Mouse (Mus musculus): ENCODE results near the gene Smim22. TPM values are rescaled to one million over a fixed set of nuclear protein-coding genes. Genes with fewer than 3 reads are reported as not detected.

Smim22 gene
- total RNA-seq, 1 experiment, result 1.9 TPM

DNA sequence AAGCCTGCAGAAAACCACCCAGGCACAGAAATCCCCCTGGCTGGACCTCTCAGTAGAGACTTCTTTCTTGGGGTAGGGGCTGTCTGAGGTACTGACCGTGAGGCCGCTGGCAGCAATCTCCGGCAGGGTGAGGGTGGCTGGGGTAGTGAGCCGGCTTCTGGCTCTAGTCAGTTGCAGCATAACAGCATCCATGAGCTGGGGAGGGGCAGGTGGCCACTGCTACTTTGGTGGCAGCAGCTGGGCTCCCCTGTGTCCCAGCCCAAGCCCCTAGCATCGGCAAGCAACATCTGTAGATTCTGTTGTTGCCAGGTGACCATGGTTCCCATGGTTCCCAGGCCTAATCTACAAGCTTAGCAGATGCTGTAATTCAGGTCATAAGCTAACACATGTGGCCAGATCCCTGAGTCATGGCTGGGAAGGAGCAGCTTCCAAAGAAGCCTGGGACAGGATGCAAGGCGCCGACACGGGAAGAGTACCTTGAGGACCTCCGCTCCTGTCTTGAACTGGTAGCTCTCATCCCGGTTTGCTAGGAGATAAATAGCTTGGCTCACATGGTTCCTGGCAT, 3.4 kb downstream of the Smim22 start:
- no peaks in the 10 kb centered on the region for H3K9me3 ChIP-seq (ENCODE audit: control insufficient read depth, insufficient read depth, low read depth, low read length)
- no peak overlapping the region for H3K9ac ChIP-seq (ENCODE audit: insufficient read depth, low read depth, low read length, poor library complexity, severe bottlenecking)
- no peak overlapping the region for H3K27ac ChIP-seq (ENCODE audit: insufficient read depth, low read depth, low read length, poor library complexity, severe bottlenecking)
- in situ Hi-C loops (cut with MboI; ENCODE audit: low sequenced_read_pairs in 2 of 2, unreplicated experiment in 2 of 2), result no loop called here
- DNase-seq (ENCODE audit: low read depth, low spot score), result no peak
- no peak overlapping the region for H3K4me3 ChIP-seq (ENCODE audit: insufficient read depth in 1 of 2, low read depth in 1 of 2, low read length in 2 of 2, poor library complexity in 1 of 2, severe bottlenecking in 1 of 2)
- peaks cover 11 to 30% of the 10 kb centered on the region in 2 experiments for H3K4me1 ChIP-seq (ENCODE audit: control insufficient read depth in 2 of 2, insufficient read depth in 2 of 2, low read length in 2 of 2, poor library complexity in 1 of 2)
- TF ChIP-seq MAFK (IDR thresholded peaks at IDR 0.05; ENCODE audit: insufficient read depth, low read depth, low read length), result no peak
- no peak for TF ChIP-seq CHD2 (IDR thresholded peaks at IDR 0.05; ENCODE audit: low read depth, low read length)
- no peak for TF ChIP-seq HCFC1 (IDR thresholded peaks at IDR 0.05; ENCODE audit: borderline replicate concordance, insufficient read depth, low read length)
- no peak for TF ChIP-seq ZC3H11A (IDR thresholded peaks at IDR 0.05; ENCODE audit: borderline replicate concordance, low read depth, low read length)
- no peak for TF ChIP-seq ZNF384 (IDR thresholded peaks at IDR 0.05; ENCODE audit: low read depth, low read length)
- H3K36me3 ChIP-seq (ENCODE audit: control insufficient read depth, insufficient read depth, low read length, poor library complexity, severe bottlenecking), result peaks cover 23% of the 10 kb centered on the region

DNA sequence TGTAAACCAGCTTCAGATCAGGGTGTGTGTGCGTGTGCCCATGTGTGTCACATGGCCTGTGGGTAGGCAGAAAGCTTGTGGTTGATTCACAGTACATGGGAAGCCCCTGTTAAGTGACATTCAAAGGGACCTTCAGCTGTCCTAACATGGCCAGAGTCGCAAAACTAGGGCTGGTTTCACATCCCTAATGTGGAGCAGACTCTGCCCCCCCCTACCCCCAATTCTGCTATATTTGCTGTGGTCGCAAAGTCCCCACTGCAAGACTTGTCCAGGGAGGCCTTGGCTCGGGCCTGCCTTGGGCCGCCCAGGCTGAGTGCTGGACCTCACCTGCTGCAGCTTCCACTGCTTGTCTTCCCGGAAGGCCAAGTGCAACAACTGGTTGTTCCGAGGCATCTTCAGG, 4.2 kb downstream of the Smim22 start:
- in situ Hi-C loops (cut with MboI; ENCODE audit: low sequenced_read_pairs in 2 of 2, unreplicated experiment in 2 of 2), result no loop called here
- Histone ChIP-seq H3K36me3 (ENCODE audit: control insufficient read depth, insufficient read depth, low read length, poor library complexity, severe bottlenecking) (peaks cover 30% of the 10 kb centered on the region), H3K4me3 (ENCODE audit: insufficient read depth in 1 of 2, low read depth in 1 of 2, low read length in 2 of 2, poor library complexity in 1 of 2, severe bottlenecking in 1 of 2) (no peak overlapping the region), H3K4me1 (ENCODE audit: control insufficient read depth in 2 of 2, insufficient read depth in 2 of 2, low read length in 2 of 2, poor library complexity in 1 of 2) (peaks cover 11 to 30% of the 10 kb centered on the region in 2 experiments), H3K9ac (ENCODE audit: insufficient read depth, low read depth, low read length, poor library complexity, severe bottlenecking) (no peak overlapping the region), H3K9me3 (ENCODE audit: control insufficient read depth, insufficient read depth, low read depth, low read length) (no peaks in the 10 kb centered on the region), H3K27ac (ENCODE audit: insufficient read depth, low read depth, low read length, poor library complexity, severe bottlenecking) (no peak overlapping the region)
- DNase-seq (ENCODE audit: low read depth, low spot score), result no peak
- no peak for TF ChIP-seq HCFC1 (IDR thresholded peaks at IDR 0.05; ENCODE audit: borderline replicate concordance, insufficient read depth, low read length)
- no peak for TF ChIP-seq MAFK (IDR thresholded peaks at IDR 0.05; ENCODE audit: insufficient read depth, low read depth, low read length)
- TF ChIP-seq ZC3H11A (IDR thresholded peaks at IDR 0.05; ENCODE audit: borderline replicate concordance, low read depth, low read length), result no peak
- no peak for TF ChIP-seq ZNF384 (IDR thresholded peaks at IDR 0.05; ENCODE audit: low read depth, low read length)
- no peak for TF ChIP-seq CHD2 (IDR thresholded peaks at IDR 0.05; ENCODE audit: low read depth, low read length)

DNA sequence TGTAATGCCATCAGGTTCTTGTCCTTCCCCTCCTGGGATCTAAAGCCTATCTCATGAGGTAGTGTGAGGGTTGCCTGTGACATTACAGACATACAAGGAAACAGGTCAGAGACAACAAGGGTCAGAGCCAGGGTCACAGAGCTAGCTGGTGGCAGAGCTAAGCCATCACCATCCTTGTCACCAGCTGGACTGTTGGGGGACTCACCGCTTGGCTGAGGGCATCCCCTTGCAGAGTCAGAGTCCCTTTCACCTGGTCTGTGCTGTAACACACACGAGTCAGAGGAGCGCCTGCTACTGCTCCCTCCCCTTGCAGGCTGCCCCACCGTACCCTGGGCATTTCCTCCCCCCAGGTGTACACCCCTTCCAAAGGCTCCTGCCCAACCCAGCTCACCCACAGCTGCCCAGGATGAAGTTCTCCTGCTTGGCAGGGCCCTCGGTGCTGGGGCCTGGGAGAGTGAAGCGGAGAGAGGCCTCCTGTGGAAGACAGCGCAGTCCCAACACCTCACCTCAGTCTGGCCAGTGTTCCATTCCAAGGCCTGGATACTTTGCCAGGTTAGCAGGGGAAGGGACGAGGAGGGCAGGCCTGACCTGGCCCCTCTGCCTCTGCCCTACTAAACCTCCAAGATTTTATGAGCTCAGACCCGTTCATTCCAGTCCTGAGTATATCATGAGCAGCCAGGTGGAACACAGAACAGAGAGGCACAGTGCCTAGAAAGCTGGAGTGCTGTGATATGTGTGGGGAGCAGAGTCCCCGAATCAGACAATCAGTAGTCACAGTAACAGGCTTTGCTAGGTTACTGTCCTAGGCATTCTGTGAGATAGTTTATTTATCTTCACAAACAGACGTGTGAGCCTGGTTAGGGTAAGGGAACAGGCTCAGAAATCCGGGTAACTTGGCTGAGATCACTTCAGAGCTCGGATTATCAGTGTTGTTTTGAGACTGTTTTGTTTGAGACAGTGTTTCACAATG, 5.2 kb downstream of the Smim22 start:
- no peak overlapping the region for H3K27ac ChIP-seq (ENCODE audit: insufficient read depth, low read depth, low read length, poor library complexity, severe bottlenecking)
- in situ Hi-C loops (cut with MboI; ENCODE audit: low sequenced_read_pairs in 2 of 2, unreplicated experiment in 2 of 2), result no loop called here
- peak overlapping the region; percentile 90 to 91 for H3K4me3 ChIP-seq (ENCODE audit: insufficient read depth in 1 of 2, low read depth in 1 of 2, low read length in 2 of 2, poor library complexity in 1 of 2, severe bottlenecking in 1 of 2)
- peaks cover 11 to 26% of the 10 kb centered on the region in 2 experiments for H3K4me1 ChIP-seq (ENCODE audit: control insufficient read depth in 2 of 2, insufficient read depth in 2 of 2, low read length in 2 of 2, poor library complexity in 1 of 2)
- H3K36me3 ChIP-seq (ENCODE audit: control insufficient read depth, insufficient read depth, low read length, poor library complexity, severe bottlenecking), result peaks cover 35% of the 10 kb centered on the region
- H3K9me3 ChIP-seq (ENCODE audit: control insufficient read depth, insufficient read depth, low read depth, low read length), result no peaks in the 10 kb centered on the region
- no peak for DNase-seq (ENCODE audit: low read depth, low spot score)
- TF ChIP-seq ZNF384 (IDR thresholded peaks at IDR 0.05; ENCODE audit: low read depth, low read length) (no peak), MAFK (IDR thresholded peaks at IDR 0.05; ENCODE audit: insufficient read depth, low read depth, low read length) (no peak), ZC3H11A (IDR thresholded peaks at IDR 0.05; ENCODE audit: borderline replicate concordance, low read depth, low read length) (no peak), CHD2 (IDR thresholded peaks at IDR 0.05; ENCODE audit: low read depth, low read length) (no peak), HCFC1 (IDR thresholded peaks at IDR 0.05; ENCODE audit: borderline replicate concordance, insufficient read depth, low read length) (no peak)
- peak overlapping the region; percentile 86 for H3K9ac ChIP-seq (ENCODE audit: insufficient read depth, low read depth, low read length, poor library complexity, severe bottlenecking)

DNA sequence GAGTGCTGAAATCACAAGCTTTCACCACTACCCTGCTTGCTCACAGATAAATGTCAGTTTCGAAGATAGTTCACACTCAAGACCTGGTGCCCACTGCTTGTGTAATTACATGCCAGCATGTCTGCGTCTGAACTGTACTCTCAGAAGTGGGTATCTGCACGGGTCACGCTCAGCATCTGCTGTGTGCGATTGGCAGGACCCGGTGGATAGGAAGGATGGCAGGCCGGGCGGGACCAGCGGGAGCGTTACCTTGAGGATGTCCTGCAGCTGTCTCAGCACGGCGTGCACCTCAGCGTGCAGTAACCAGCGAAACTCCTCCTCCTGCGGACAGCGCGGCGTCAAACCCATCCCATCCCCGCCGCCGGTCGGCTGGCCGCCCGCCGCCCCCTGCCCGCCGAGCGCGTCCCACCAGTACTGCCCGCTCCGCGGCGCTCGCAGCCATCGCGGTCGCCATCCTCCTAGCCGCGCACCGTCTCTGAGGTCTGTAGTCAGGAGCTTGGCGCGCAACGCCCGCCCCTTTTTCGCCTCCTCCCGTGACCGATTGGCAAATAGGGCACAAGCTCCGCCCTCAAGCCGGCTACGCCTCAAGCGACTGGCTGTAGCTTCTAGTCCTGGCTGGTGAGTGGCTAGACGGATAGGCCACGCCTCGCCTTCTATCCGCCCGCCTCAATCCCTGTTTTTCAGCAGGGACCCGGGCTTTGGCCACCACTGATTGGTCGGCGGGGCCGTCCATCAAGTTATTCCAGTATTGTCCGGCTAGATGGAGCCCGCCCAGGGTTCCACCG, 6.2 kb downstream of the Smim22 start, which contains the start of gene Rogdi:
Gene Rogdi (minus strand): TSS at position 500 of the 785 bp plus-strand sequence.
- Histone ChIP-seq H3K9me3 (ENCODE audit: control insufficient read depth, insufficient read depth, low read depth, low read length) (no peaks in the 10 kb centered on the region), H3K4me3 (ENCODE audit: insufficient read depth in 1 of 2, low read depth in 1 of 2, low read length in 2 of 2, poor library complexity in 1 of 2, severe bottlenecking in 1 of 2) (peak within 1 kb of the TSS; percentile 90 to 91), H3K9ac (ENCODE audit: insufficient read depth, low read depth, low read length, poor library complexity, severe bottlenecking) (peak within 1 kb of the TSS; percentile 86), H3K27ac (ENCODE audit: insufficient read depth, low read depth, low read length, poor library complexity, severe bottlenecking) (no peak within 1 kb of the TSS; the same call in 1 of the 2 replicates), H3K36me3 (ENCODE audit: control insufficient read depth, insufficient read depth, low read length, poor library complexity, severe bottlenecking) (peaks cover 37% of the 10 kb centered on the region), H3K4me1 (ENCODE audit: control insufficient read depth in 2 of 2, insufficient read depth in 2 of 2, low read length in 2 of 2, poor library complexity in 1 of 2) (peaks cover 11 to 19% of the 10 kb centered on the region in 2 experiments)
- DNase-seq (ENCODE audit: low read depth, low spot score), result peak; percentile 99
- in situ Hi-C loops (cut with MboI; ENCODE audit: low sequenced_read_pairs in 2 of 2, unreplicated experiment in 2 of 2), result no loop called here
- TF ChIP-seq HCFC1 (IDR thresholded peaks at IDR 0.05; ENCODE audit: borderline replicate concordance, insufficient read depth, low read length) (peak; percentile 31; the same call in 1 of the 2 replicates), CHD2 (IDR thresholded peaks at IDR 0.05; ENCODE audit: low read depth, low read length) (peak; percentile 90), MAFK (IDR thresholded peaks at IDR 0.05; ENCODE audit: insufficient read depth, low read depth, low read length) (no peak), ZNF384 (IDR thresholded peaks at IDR 0.05; ENCODE audit: low read depth, low read length) (no peak), ZC3H11A (IDR thresholded peaks at IDR 0.05; ENCODE audit: borderline replicate concordance, low read depth, low read length) (no peak)
